Mouse (Mus musculus): ENCODE data around the gene Pex13. TPM values are rescaled to one million over a fixed set of nuclear protein-coding genes. Genes with fewer than 3 reads are reported as not detected.

Gene Pex13
- total RNA-seq (2021): 10 to 100 TPM; 19.6 to 27.0 TPM
- long read RNA-seq, experiment 1, full-length matches to known transcripts: 47 of 50 reads
- long read RNA-seq, experiment 1, partial matches to known transcripts: 1 of 50 reads
- long read RNA-seq, experiment 1, other reads (novel, unspliced or antisense): 2 of 50 reads
- long read RNA-seq, experiment 2, full-length matches to known transcripts: 39 of 44 reads
- long read RNA-seq, experiment 2, partial matches to known transcripts: 0 of 44 reads
- long read RNA-seq, experiment 2, other reads (novel, unspliced or antisense): 5 of 44 reads

- Histone ChIP-seq H3K4me3 (peak within 1 kb of the TSS; percentile 74), H3K27ac (peak within 1 kb of the TSS; percentile 93)
- peak; percentile 95 for DNase-seq
- intact Hi-C loops (cut with DNase I): loop anchor here (2.0 to 10.0 kb wide), 3 partner anchors 33 to 171 kb away; partner anchors contain the start of genes 0610010F05Rik, Ahsa2 and Rel
- no peak for TF ChIP-seq CTCF (IDR thresholded peaks at IDR 0.05)
Measured at GRCm38 (mm10) chr11:23665798-23666501, at the start of gene Pex13. TSS of gene Pex13 (minus strand) at chr11:23665959.

- no peak for TF ChIP-seq CTCF (IDR thresholded peaks at IDR 0.05)
- Histone ChIP-seq H3K4me3 (no peak overlapping the region), H3K27ac (no peak overlapping the region)
- intact Hi-C loops (cut with DNase I): no loop called here
- DNase-seq: no peak
Measured at GRCm38 (mm10) chr11:23712299-23712698, 46.5 kb upstream of the Pex13 start.

DNA sequence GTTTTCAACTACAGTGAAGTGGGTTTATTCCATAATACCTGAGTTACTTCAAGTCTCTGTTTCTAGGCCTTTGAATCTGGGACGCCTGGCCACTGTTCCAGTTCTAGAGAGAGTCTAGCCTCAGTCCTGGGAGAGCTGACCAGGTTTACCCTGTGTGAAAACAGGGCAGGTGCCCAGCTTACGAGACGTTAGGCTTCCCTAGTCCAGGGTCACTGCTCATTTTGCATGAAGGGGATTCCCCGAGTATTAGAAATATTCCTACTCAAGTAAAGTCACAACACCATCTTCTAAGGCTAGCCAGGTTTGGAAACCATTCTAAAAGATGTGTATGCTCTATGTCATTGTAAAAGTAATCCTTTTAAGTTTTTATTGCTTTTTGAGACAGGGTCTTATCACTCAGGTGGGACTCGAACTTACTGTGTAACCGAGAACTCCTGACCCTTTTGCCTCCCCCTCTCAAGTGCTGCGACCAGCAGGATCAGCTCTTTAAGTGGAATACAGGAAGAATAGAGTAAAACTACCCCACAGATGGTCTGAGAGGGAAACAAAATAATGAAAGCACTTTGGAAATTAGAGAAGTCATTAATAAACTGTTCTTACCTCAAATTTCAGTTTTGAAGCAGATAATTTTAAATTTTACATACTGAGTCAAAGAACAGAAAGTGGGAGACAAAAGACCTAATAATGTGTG lies 39.0 kb upstream of the Pex13 start:
- no peak for TF ChIP-seq CTCF (IDR thresholded peaks at IDR 0.05)
- Histone ChIP-seq H3K4me3 (no peak overlapping the region), H3K27ac (no peak overlapping the region)
- no peak for DNase-seq
- intact Hi-C loops (cut with DNase I): no loop called here

- Histone ChIP-seq H3K4me3 (no peak overlapping the region), H3K27ac (no peak overlapping the region)
- TF ChIP-seq CTCF (IDR thresholded peaks at IDR 0.05): no peak
- no peak for DNase-seq
- intact Hi-C loops (cut with DNase I): no loop called here
Measured at GRCm38 (mm10) chr11:23701831-23702230, 36.1 kb upstream of the Pex13 start.

DNA sequence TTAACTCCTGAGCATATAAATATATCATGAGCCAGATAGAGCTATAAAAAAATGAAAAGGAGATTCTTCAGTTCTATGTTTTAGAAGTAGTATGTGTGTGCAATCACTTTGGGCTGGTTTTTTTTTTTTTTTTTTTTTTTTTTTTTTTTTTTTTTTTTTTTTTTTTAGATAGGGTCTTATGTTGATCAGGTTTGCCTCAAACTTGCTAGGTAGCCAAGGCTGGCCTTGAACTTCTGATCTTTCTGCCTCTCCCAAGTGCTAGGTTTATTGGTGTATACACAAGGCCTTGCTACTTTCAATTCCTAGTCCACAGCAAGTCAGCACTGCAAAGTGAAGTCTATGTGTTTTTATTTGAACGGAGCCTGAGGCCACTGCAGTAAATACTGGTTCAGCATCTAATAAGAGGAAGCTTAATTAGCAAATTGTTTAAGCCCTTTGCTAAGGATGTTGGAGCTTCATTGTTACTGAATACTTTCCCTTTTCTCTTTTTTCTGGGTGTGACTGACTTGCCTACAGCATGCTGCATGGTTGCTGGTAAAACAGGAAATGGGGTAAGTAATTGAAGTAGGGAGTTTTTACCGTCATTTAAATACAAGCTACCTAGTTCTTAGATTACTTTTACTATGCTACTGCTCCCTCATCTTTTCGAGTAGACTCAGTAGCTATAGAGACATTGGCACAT lies 33.8 kb upstream of the Pex13 start:
- Histone ChIP-seq H3K4me3 (no peak overlapping the region), H3K27ac (no peak overlapping the region)
- DNase-seq: no peak
- intact Hi-C loops (cut with DNase I): no loop called here
- TF ChIP-seq CTCF (IDR thresholded peaks at IDR 0.05): no peak

DNA sequence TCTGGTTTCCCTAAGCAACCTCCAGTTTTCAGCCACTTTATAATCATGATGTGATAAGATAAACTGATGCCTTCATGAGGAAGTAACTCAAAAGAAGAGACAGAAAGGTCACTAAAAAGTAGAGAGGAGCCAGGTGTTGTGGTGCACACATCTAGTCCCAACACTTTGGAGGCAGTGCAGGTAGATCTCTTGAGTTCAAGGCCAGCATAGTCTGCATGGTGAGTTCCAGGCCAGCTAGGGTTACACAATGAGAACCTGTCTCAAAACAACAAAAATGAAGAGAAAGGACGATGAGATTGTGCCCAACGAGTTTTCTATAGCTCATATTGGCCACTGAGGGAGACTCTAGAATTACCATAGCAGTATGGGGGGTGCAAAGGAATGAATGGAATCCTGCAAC lies 32.8 kb upstream of the Pex13 start:
- Histone ChIP-seq H3K4me3 (no peak overlapping the region), H3K27ac (no peak overlapping the region)
- DNase-seq: no peak
- no peak for TF ChIP-seq CTCF (IDR thresholded peaks at IDR 0.05)
- intact Hi-C loops (cut with DNase I): no loop called here

GRCm38 (mm10) chr11:23695847-23696246 lies 30.1 kb upstream of the Pex13 start:
- no peak for TF ChIP-seq CTCF (IDR thresholded peaks at IDR 0.05)
- Histone ChIP-seq H3K4me3 (no peak overlapping the region), H3K27ac (0 out of 2 replicates have a peak overlapping the region, but pooled peaks have one; percentile 1)
- intact Hi-C loops (cut with DNase I): no loop called here
- no peak for DNase-seq

DNA sequence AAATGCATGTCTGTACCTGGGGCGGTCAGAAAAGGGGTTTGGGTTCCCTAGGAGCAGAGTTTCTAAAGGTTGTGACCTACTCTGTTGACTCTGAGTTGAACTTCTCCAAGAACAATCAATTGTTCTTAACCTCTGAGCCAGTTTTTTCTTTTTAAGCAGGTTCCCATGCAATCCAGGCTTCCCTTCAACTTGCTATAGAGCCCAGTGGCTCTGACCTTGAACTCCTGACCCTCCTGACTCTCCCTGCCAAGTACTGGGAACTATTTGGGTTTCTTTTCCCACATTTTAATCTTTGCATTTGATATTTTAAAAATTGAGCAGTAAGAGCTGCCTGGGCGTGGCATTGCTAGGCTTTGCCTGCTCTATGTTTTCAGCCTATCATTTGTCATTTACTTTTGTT lies 27.5 kb upstream of the Pex13 start:
- intact Hi-C loops (cut with DNase I): no loop called here
- H3K4me3 ChIP-seq: no peak overlapping the region
- DNase-seq: no peak
- TF ChIP-seq CTCF (IDR thresholded peaks at IDR 0.05): no peak
- H3K27ac ChIP-seq: no peak overlapping the region

GRCm38 (mm10) chr11:23688060-23688459 lies 22.3 kb upstream of the Pex13 start:
- Histone ChIP-seq H3K4me3 (no peak overlapping the region), H3K27ac (no peak overlapping the region)
- no peak for DNase-seq
- TF ChIP-seq CTCF (IDR thresholded peaks at IDR 0.05): no peak
- intact Hi-C loops (cut with DNase I): no loop called here

- intact Hi-C loops (cut with DNase I): no loop called here
- no peak overlapping the region for H3K27ac ChIP-seq
- DNase-seq: no peak
- H3K4me3 ChIP-seq: no peak overlapping the region
- TF ChIP-seq CTCF (IDR thresholded peaks at IDR 0.05): no peak
Measured at GRCm38 (mm10) chr11:23686671-23687070, 20.9 kb upstream of the Pex13 start.

DNA sequence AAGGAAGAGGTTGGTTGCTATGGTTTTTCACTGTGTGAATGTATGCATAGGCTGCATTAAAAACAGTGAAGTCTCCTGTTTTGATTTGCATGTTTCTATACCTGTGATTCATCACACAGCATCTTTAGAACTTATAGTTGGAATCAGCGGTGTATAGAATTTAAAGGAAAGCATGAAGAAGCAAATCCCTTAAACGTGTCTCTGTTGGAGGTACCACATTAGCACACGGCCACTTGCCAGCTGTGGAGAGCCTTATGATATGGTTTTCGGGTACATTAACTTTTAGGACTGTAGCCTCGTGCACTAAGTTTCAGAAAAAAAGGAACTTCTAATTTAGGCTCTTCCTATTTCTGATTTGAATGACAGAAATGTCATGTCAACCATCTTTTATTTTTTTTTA lies 16.8 kb upstream of the Pex13 start:
- no peak for DNase-seq
- Histone ChIP-seq H3K4me3 (no peak overlapping the region), H3K27ac (no peak overlapping the region)
- intact Hi-C loops (cut with DNase I): no loop called here
- no peak for TF ChIP-seq CTCF (IDR thresholded peaks at IDR 0.05)

DNA sequence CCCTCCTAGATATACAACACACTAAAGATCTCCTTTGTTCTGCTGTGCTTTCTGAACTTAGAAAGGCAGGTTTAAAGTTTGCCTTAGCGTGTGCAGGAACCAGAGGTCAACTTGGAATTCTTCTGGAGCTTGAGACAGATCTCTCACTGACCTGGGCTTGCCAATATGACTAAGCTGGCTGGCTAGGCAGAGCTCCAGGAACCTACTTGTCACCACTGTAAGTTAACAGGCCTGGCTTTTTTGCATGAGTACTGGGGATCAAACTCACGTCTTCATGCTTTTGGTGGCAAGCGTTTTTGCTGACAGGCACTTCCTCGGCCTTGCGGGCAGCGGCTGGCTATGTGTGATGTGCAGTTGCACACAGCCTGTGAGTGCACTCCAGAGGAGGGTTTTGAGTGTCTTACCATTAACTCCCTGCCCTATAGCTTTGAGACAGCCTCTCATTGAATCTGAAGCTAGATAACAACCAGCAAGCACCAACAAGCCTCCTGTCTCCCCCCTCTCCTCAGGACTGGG lies 14.7 kb upstream of the Pex13 start:
- intact Hi-C loops (cut with DNase I): no loop called here
- peak; percentile 22 for DNase-seq
- no peak overlapping the region for H3K4me3 ChIP-seq
- no peak for TF ChIP-seq CTCF (IDR thresholded peaks at IDR 0.05)
- no peak overlapping the region for H3K27ac ChIP-seq
